Mouse (Mus musculus) embryonic facial prominence, embryonic 15.5 days (tissue): ENCODE measurements around the gene Fam124b. TPM values are rescaled to one million over a fixed set of nuclear protein-coding genes. Genes with fewer than 3 reads are reported as not detected.

Source experiments
- ATAC-seq: fragments of 200-750 bp; cut with Nextera tagmentation; 2 replicates; pipeline ENCODE4 v1.8.0; 2017; ENCODE audit warnings: low read depth, moderate TSS enrichment; ENCODE audit not compliant: insufficient number of reproducible peaks, low FRiP score, low TSS enrichment
- H3K27ac ChIP-seq: fragments of 300-500 bp; sonication (generic); replicated peaks from 2 replicates; pipeline ENCODE4 v1.5.1; 2015; ENCODE audit warnings: mild to moderate bottlenecking, inconsistent platforms
- H3K27me3 ChIP-seq: fragments of 300-500 bp; sonication (generic); 2 replicates; pipeline ENCODE4 v1.6.1; 2015; ENCODE audit warnings: inconsistent platforms
- H3K36me3 ChIP-seq: fragments of 300-500 bp; sonication (generic); 2 replicates; pipeline ENCODE4 v1.6.1; 2015; ENCODE audit warnings: mild to moderate bottlenecking, inconsistent platforms
- H3K4me1 ChIP-seq: fragments of 300-500 bp; sonication (generic); 2 replicates; pipeline ENCODE4 v1.6.1; 2015; ENCODE audit warnings: inconsistent platforms
- H3K4me2 ChIP-seq: fragments of 300-500 bp; sonication (generic); replicated peaks from 2 replicates; pipeline ENCODE4 v1.6.1; 2015; ENCODE audit warnings: mild to moderate bottlenecking, inconsistent platforms
- H3K4me3 ChIP-seq: fragments of 300-500 bp; sonication (generic); replicated peaks from 2 replicates; pipeline ENCODE4 v1.5.1; 2015; ENCODE audit warnings: mild to moderate bottlenecking, inconsistent platforms
- H3K9ac ChIP-seq: fragments of 300-500 bp; sonication (generic); 2 replicates; pipeline ENCODE4 v1.6.1; 2015; ENCODE audit warnings: inconsistent platforms
- H3K9me3 ChIP-seq: fragments of 300-500 bp; sonication (generic); replicated peaks from 2 replicates; pipeline ENCODE4 v1.6.1; 2016; ENCODE audit warnings: inconsistent platforms
- WGBS: fragments of 180-500 bp; shearing (Covaris S2); methylation state at CpG from one replicate; pipeline ENCODE4 v1.1.7; 2015; 5-methylcytosine and 5-hydroxymethylcytosine counted together
- polyA plus RNA-seq: library from polyadenylated mRNA; unstranded; fragments of >200 nt; fragmentation: Nextera tagmentation; extraction: Ambion mirVana; gene quantifications from 2 replicates; pipeline ENCODE4 v1.2.1, GENCODE M21; 2015

Fam124b gene
- polyA plus RNA-seq, result 1.1 and 1.4 TPM in 2 replicates

DNA sequence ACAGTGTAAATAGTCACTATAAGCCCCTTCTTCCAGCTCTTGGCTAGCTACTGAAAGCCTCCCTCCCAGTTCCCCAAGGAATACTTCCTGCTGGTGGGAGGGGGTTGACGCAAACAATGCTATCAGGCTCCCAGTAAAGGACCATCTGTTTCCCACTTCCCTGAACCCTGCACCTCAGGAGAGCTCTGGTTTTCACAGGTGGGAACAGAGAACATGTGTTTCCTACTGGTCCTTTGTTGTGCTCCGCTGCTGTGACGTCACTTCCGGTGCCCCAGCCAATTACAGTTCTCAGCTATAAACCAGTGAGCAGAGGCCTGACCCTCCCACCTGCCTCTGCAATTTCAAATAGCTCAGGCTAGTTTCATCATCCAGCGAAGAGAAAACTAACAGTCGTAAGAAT is at the start of gene Fam124b:
Fam124b (minus strand) TSS at position 206 of the 400 bp plus-strand sequence.
- H3K27ac ChIP-seq, result no peak within 1 kb of the TSS
- no peaks in the 10 kb centered on the region; the same call in 1 of the 2 replicates for H3K9me3 ChIP-seq
- WGBS, result 70% methylated on average over 6 of the region's 6 CpGs
- no peak within 1 kb of the TSS for H3K9ac ChIP-seq
- H3K4me1 ChIP-seq, result peaks cover 6% of the 10 kb centered on the region; the same call in 1 of the 2 replicates
- ATAC-seq, result peak; percentile 64; the same call in 1 of the 2 replicates
- H3K27me3 ChIP-seq, result no peaks in the 10 kb centered on the region
- no peak within 1 kb of the TSS for H3K4me3 ChIP-seq
- no peak within 1 kb of the TSS for H3K4me2 ChIP-seq
- H3K36me3 ChIP-seq, result no peaks in the 10 kb centered on the region

DNA sequence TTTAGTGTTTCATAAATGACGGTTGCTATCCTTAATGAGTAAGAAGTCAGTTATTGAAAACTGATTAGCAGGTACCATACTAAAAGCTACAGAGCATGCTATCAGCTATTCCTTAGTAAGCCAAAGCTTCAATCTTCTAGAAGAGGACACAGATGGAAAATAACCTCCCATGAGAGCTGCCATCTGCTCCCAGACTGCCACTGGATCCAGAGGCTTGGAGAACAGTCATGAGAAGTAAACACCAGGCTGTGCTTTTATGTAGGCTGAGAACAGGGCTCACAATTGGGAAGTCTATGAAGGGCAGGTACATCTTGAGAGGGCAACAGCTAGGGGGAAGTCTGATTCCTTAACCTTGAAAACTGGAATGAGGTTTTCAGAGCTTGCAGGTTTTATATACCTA is 42.2 kb upstream of the Fam124b start:
- ATAC-seq, result no peak; the same call in 1 of the 2 replicates
- Histone ChIP-seq H3K4me3 (no peak overlapping the region), H3K4me2 (no peak overlapping the region), H3K9ac (no peak overlapping the region), H3K27ac (no peak overlapping the region), H3K27me3 (no peaks in the 10 kb centered on the region), H3K36me3 (0 out of 2 replicates have a peak, but pooled peaks cover 6% of the 10 kb centered on the region), H3K4me1 (no peaks in the 10 kb centered on the region), H3K9me3 (no peaks in the 10 kb centered on the region)
- 82% methylated on average over 1 of the region's 1 CpGs for WGBS

DNA sequence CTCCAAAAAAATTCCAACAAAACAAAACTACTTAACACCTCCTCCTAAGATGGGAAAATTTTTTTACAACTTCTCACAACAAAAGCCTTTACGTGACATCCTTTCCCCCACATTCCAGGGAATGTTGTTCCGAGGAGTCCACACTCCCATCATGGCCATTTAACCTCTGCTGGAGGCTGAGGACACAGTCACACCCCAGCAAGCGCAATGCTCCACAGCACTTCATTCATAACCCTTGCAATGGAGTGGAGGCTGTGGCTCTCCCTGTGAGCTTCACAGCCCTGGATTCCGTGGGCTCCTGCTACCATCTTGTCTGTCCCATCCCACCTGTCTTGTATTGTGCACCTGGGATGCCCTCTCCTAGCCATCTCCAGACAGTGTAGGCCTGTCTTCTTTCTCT is 40.4 kb upstream of the Fam124b start:
- no peaks in the 10 kb centered on the region for H3K27me3 ChIP-seq
- 76% methylated on average over 4 of the region's 4 CpGs for WGBS
- H3K36me3 ChIP-seq, result no peaks in the 10 kb centered on the region
- H3K9ac ChIP-seq, result no peak overlapping the region
- no peaks in the 10 kb centered on the region for H3K9me3 ChIP-seq
- H3K4me2 ChIP-seq, result no peak overlapping the region
- no peak overlapping the region for H3K27ac ChIP-seq
- no peak overlapping the region for H3K4me3 ChIP-seq
- no peak for ATAC-seq
- no peaks in the 10 kb centered on the region for H3K4me1 ChIP-seq

- no peak overlapping the region for H3K4me3 ChIP-seq
- no peaks in the 10 kb centered on the region for H3K36me3 ChIP-seq
- no peaks in the 10 kb centered on the region for H3K9me3 ChIP-seq
- H3K4me2 ChIP-seq, result no peak overlapping the region
- no peak for ATAC-seq
- no peak overlapping the region for H3K27ac ChIP-seq
- no peak overlapping the region for H3K9ac ChIP-seq
- no peaks in the 10 kb centered on the region for H3K4me1 ChIP-seq
- no peaks in the 10 kb centered on the region for H3K27me3 ChIP-seq
Measured at GRCm38 (mm10) chr1:80253309-80253708, 35.0 kb upstream of the Fam124b start.

- no peak overlapping the region for H3K4me2 ChIP-seq
- H3K9me3 ChIP-seq, result no peaks in the 10 kb centered on the region
- no peak overlapping the region for H3K27ac ChIP-seq
- no peak overlapping the region for H3K9ac ChIP-seq
- 61% methylated on average over 5 of the region's 5 CpGs for WGBS
- H3K27me3 ChIP-seq, result no peaks in the 10 kb centered on the region
- H3K4me1 ChIP-seq, result no peaks in the 10 kb centered on the region
- H3K4me3 ChIP-seq, result no peak overlapping the region
- H3K36me3 ChIP-seq, result no peaks in the 10 kb centered on the region
- no peak for ATAC-seq
Measured at GRCm38 (mm10) chr1:80250247-80250646, 32.0 kb upstream of the Fam124b start.

- Histone ChIP-seq H3K27ac (no peak overlapping the region), H3K4me2 (no peak overlapping the region), H3K4me1 (no peaks in the 10 kb centered on the region), H3K4me3 (no peak overlapping the region), H3K36me3 (no peaks in the 10 kb centered on the region), H3K27me3 (no peaks in the 10 kb centered on the region), H3K9me3 (no peaks in the 10 kb centered on the region), H3K9ac (no peak overlapping the region)
- ATAC-seq, result no peak
Measured at GRCm38 (mm10) chr1:80247131-80247530, 28.9 kb upstream of the Fam124b start.

- Histone ChIP-seq H3K27me3 (no peaks in the 10 kb centered on the region), H3K36me3 (no peaks in the 10 kb centered on the region), H3K27ac (no peak overlapping the region), H3K4me1 (peaks cover 4% of the 10 kb centered on the region; the same call in 1 of the 2 replicates), H3K9me3 (no peaks in the 10 kb centered on the region), H3K4me2 (no peak overlapping the region), H3K4me3 (no peak overlapping the region), H3K9ac (no peak overlapping the region)
- ATAC-seq, result no peak
- WGBS, result 45% methylated on average over 3 of the region's 3 CpGs
Measured at GRCm38 (mm10) chr1:80244123-80244522, 25.9 kb upstream of the Fam124b start.

GRCm38 (mm10) chr1:80241579-80241978 is 23.3 kb upstream of the Fam124b start:
- peaks cover 4% of the 10 kb centered on the region; the same call in 1 of the 2 replicates for H3K4me1 ChIP-seq
- 90% methylated on average over 6 of the region's 6 CpGs for WGBS
- H3K27ac ChIP-seq, result no peak overlapping the region
- H3K9ac ChIP-seq, result no peak overlapping the region
- no peak overlapping the region for H3K4me2 ChIP-seq
- H3K4me3 ChIP-seq, result no peak overlapping the region
- H3K36me3 ChIP-seq, result no peaks in the 10 kb centered on the region
- no peaks in the 10 kb centered on the region for H3K27me3 ChIP-seq
- H3K9me3 ChIP-seq, result no peaks in the 10 kb centered on the region
- no peak for ATAC-seq

GRCm38 (mm10) chr1:80240017-80240660 is 21.9 kb upstream of the Fam124b start:
- H3K36me3 ChIP-seq, result no peaks in the 10 kb centered on the region
- H3K9ac ChIP-seq, result no peak overlapping the region
- WGBS, result 24% methylated on average over 12 of the region's 12 CpGs
- no peaks in the 10 kb centered on the region for H3K27me3 ChIP-seq
- no peak overlapping the region for H3K4me3 ChIP-seq
- no peak overlapping the region; the same call in 1 of the 2 replicates for H3K4me2 ChIP-seq
- no peak overlapping the region for H3K27ac ChIP-seq
- no peaks in the 10 kb centered on the region for H3K9me3 ChIP-seq
- H3K4me1 ChIP-seq, result peaks cover 4% of the 10 kb centered on the region; the same call in 1 of the 2 replicates
- peak; percentile 51; the same call in 1 of the 2 replicates for ATAC-seq

DNA sequence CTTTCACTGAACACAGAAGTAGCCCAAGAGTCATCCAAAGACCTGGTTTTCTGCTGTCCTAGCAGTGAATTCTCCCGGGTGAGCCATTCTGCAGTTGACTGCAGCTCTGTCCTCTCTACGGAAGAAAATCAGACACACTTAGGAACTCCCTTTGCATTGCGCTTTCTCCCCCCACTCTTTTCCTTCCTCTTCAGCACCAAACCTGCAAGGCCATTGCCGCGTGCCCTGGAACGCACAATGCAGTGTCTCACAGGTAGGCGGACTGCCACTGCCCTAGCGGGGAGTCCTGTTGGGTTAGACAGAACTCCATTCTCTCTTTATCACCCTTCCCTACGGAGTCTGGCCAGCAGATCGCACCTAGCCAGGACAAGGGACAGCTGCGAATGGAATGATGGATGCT is 21.2 kb upstream of the Fam124b start:
- Histone ChIP-seq H3K9me3 (no peaks in the 10 kb centered on the region), H3K36me3 (no peaks in the 10 kb centered on the region), H3K27me3 (no peaks in the 10 kb centered on the region), H3K27ac (no peak overlapping the region), H3K4me3 (no peak overlapping the region), H3K9ac (no peak overlapping the region), H3K4me2 (no peak overlapping the region), H3K4me1 (peaks cover 4% of the 10 kb centered on the region; the same call in 1 of the 2 replicates)
- 79% methylated on average over 11 of the region's 11 CpGs for WGBS
- ATAC-seq, result no peak

DNA sequence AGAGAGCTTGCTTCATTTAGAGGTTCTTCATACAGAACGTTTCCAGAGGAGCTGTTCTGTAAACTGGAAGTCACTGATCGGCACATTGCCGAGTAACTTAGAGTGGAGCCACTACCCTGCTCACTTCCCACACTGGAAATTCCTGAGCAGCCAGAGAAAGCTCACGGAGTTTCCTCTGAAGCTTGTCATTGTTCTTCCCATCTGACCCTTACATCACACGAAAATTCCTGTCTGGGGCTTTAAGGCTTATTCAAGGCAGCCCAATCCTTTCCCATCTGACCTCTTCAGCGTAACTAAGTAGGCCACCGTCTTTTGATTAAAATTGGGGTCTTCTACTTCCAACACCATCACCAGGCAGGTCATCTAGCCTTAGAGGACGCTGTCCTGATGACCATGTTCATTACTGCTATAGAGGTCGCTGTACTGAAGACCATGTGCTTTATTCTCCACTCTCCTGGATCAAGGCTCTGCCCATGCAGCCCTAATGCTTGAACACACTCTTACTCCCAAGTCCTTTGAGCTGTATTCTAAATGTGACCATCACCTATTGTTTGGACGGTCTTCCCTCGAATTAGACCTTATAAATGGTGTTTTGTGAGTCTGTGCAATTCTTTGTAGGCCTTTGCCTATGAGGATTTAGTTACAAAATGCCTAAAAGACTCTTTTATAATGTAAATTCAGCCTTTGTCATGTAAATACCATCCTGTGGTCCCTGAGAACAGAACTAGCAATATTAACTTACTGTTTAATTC is 18.9 kb upstream of the Fam124b start:
- H3K4me2 ChIP-seq, result no peak overlapping the region
- H3K4me1 ChIP-seq, result peaks cover 4% of the 10 kb centered on the region; the same call in 1 of the 2 replicates
- no peak for ATAC-seq
- no peaks in the 10 kb centered on the region for H3K27me3 ChIP-seq
- WGBS, result 58% methylated on average over 11 of the region's 11 CpGs
- no peaks in the 10 kb centered on the region for H3K9me3 ChIP-seq
- H3K4me3 ChIP-seq, result no peak overlapping the region
- H3K36me3 ChIP-seq, result no peaks in the 10 kb centered on the region
- no peak overlapping the region for H3K27ac ChIP-seq
- no peak overlapping the region for H3K9ac ChIP-seq
